Mouse (Mus musculus): ENCODE measurements around the gene Pip5k1c. TPM values are rescaled to one million over a fixed set of nuclear protein-coding genes. Genes with fewer than 3 reads are reported as not detected.

Pip5k1c gene
- total RNA-seq (2021) = 10 to 100 TPM; 52.0 to 55.4 TPM

- peak; percentile 100 for DNase-seq
Observed at GRCm38 (mm10) chr10:81292554-81293333, at the start of gene Pip5k1c. Gene Pip5k1c, plus strand, starts transcription at chr10:81292963.

GRCm38 (mm10) chr10:81244146-81244545 is 48.6 kb upstream of the Pip5k1c start:
- no peak for DNase-seq

- peak; percentile 90 for DNase-seq
Observed at GRCm38 (mm10) chr10:81244595-81244994, 48.2 kb upstream of the Pip5k1c start.

GRCm38 (mm10) chr10:81245166-81245565 is 47.6 kb upstream of the Pip5k1c start:
- no peak for DNase-seq

DNA sequence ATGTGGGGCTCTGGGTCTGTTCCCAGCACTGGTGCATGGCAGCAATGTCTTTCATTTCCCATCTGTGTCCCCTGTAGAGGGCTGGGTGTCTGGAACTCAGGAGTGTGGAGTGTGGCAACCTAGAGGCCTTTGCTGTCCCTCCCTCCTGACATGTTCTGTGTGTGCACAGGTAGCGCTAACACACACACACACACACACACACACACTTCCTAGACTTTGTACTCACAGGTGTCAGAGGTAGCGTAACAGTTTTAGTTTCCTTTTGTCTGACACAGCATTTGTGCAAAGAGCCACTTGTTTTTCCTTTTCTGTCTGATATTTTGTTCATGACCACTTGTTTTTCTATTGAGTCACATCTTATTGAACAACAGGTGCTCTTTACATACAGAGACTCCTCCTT is 45.0 kb upstream of the Pip5k1c start:
- DNase-seq = no peak

DNA sequence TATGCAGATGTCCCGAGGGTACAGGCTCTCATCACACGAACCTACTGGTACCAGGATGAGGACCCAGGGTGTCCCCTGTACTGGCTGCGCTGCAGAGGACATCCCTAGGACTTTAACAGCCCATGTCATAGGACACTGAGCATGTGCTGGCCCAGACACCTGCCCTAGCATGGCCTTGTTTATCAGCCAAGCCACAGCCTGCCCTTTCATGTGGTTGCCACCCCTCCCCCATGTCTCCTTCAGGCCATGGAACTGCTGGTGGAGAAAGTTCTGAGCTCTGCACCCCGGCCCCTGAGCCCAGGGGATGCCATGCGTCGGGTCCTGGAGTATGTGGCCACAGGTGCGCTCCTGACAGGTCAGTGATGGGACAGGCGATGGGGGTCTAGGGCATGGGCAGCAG is 43.3 kb upstream of the Pip5k1c start:
- no peak for DNase-seq

DNA sequence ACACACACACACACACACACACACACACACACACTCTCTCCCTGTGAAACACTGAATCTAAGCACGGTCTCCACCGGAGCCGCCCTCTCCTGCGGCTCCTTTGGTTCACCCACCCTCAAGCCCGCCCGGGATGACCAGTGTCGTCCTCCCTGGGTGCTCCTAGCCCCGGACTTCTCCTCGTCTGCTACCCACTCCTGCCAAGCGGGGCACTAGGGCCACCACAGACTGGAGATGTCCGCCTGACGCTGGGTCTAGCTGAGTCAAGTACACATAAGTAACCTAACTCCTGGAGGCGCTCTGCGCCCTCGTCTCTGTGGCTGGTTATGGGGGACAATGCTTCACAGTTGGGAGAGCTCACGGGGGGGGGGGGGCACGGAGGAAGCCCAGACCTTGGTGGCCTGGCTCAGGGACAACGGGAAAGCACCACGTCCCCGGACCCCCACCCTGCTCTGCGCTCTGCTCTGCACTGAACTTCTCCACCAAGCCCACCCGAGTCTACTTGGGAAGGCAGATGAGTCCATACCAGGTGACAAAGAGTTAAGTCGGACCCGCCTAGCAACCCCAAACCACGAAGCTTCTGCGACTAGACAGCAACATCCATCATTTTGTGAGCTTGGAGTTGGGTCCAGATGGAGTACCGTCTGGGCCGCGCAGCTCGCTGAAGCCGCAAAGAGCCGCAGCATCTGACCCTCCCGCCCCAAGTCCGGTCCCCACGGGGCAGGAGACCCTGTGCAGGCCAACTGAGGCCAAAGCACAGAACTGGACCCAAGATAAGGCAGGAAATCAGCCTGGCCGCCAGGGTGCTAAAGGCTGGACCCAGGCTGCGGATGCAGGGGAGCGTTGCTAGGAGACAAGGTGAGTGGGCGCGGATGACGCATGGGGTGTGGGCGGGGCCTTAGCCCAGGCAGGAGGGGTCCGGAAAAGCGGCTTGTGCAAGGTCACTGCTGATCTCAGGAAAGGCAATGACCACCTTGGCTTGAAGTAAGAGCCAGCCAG is 40.0 kb upstream of the Pip5k1c start, which contains the start of gene Matk:
TSS of gene Matk (plus strand) at position 512 of the 996 bp plus-strand sequence.
- DNase-seq = peak; percentile 62

- no peak for DNase-seq
Observed at GRCm38 (mm10) chr10:81254886-81255285, 37.9 kb upstream of the Pip5k1c start.

GRCm38 (mm10) chr10:81257158-81258039 is 35.4 kb upstream of the Pip5k1c start:
- no peak for DNase-seq

- DNase-seq = no peak
Observed at GRCm38 (mm10) chr10:81259225-81259884, 33.4 kb upstream of the Pip5k1c start.

- DNase-seq = no peak
Observed at GRCm38 (mm10) chr10:81261025-81261424, 31.7 kb upstream of the Pip5k1c start.

DNA sequence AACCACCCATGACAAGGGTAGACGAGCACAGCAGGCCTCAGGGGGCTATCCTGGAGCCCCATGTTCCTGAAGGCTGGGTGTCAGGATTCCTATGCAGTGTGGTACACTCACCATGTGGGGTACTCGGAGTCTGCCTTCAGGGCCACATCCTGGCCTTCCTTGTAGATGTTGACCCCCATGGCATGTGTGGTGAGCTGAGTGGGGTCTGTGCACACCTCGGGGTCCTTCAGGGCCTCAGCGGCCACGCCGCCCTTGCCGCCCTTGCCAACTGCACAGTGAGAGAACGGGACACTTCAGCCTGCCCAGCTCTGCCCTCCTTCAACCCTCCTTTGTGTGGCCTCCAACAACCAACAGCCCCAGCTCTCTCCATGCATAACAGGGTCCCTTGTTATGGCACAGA is 27.2 kb upstream of the Pip5k1c start:
- no peak for DNase-seq

DNA sequence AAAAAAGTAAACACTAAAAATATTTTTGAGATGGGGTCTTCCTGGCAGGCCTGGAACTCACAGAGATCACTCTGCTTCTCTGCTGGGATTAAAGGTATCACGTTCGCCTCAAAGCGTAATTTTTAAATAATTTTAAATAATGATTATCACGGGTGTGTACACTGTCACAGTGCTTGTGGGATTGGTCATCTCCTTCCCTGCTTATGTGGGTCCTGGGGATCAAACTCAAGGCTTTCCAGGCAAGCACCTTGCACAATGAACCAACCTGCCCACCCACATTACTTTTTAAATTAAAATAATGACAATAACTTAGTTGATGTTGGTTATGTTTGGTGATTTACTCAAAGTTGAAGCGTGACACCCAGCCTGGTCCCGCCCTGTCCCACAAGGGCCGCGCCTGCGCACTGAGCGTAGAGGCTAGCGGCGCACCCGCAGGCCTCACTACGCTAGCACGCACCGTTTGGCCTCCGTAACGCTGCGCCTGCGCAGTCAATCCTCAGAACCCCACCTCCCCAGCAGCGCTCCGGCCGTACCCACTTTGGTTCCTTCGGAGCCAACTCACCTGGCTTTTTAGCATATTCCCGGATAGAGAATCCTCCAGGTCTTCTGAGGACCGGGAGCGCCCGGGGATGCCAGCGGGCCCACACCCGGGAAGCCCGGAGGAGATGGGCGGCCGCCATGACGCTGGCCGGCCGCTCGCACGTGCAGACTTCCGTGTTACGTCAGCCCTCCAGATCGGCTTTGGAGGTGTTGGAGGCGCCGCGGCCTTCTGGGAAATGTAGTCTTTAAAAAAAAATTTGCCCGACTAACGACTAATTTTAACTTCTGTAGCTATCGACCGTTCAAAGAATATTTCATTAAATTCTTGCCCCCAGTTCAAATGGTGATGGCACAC is 26.3 kb upstream of the Pip5k1c start, which contains the start of the genes Mrpl54 and Apba3:
TSS of gene Mrpl54 (minus strand) at position 724 of the 895 bp plus-strand sequence.
TSS of gene Apba3 (plus strand) at position 750 of the 895 bp plus-strand sequence.
- DNase-seq = peak; percentile 97

DNA sequence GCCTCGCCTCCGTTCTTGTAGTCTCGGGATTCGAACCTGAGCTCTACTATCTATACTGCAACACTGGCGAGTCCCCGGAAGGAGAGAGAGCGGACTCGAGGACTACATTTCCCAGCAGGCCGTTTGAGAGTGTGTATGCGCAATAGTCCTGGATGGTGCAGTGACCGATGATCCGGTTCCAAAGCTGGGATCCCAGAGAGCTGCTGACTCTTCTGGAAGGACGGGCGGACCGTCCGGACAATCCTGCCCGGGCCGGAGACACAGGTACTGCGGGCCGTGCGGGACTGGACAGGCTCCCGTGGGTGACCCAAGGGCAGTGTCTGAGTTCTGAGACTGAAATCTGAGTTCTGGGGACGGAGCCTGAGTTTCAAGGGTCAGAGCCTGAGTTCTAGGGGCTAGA is 24.7 kb upstream of the Pip5k1c start:
- DNase-seq = peak; percentile 84

- no peak for DNase-seq
Observed at GRCm38 (mm10) chr10:81268643-81269412, 23.9 kb upstream of the Pip5k1c start.

- DNase-seq = no peak
Observed at GRCm38 (mm10) chr10:81272356-81272755, 20.4 kb upstream of the Pip5k1c start.

- no peak for DNase-seq
Observed at GRCm38 (mm10) chr10:81273842-81274241, 18.9 kb upstream of the Pip5k1c start.

- peak; percentile 34 for DNase-seq
Observed at GRCm38 (mm10) chr10:81277676-81278075, 15.1 kb upstream of the Pip5k1c start.

- no peak for DNase-seq
Observed at GRCm38 (mm10) chr10:81279496-81279895, 13.3 kb upstream of the Pip5k1c start.
